Mouse (Mus musculus): ENCODE measurements around the gene Vps45.
"Not testable (repeated sequence)": the region's sequence is repeated elsewhere in the genome, so short reads cannot be mapped to it uniquely, and the experiment has no call there.

Vps45 gene

GRCm38 (mm10) chr3:95997203-95997721 is 61.0 kb downstream of the Vps45 start:
- no peak for DNase-seq (ENCODE audit: low spot score in 2 of 2)

- no peak for DNase-seq (ENCODE audit: low spot score in 2 of 2)
Observed at GRCm38 (mm10) chr3:95996451-95997073, 61.7 kb downstream of the Vps45 start.

- DNase-seq (ENCODE audit: low spot score in 2 of 2): peak; percentile 81 to 83
Observed at GRCm38 (mm10) chr3:95995802-95996428, 62.4 kb downstream of the Vps45 start, which contains the start of gene Plekho1. Gene Plekho1, minus strand, starts transcription at chr3:95996001.

DNA sequence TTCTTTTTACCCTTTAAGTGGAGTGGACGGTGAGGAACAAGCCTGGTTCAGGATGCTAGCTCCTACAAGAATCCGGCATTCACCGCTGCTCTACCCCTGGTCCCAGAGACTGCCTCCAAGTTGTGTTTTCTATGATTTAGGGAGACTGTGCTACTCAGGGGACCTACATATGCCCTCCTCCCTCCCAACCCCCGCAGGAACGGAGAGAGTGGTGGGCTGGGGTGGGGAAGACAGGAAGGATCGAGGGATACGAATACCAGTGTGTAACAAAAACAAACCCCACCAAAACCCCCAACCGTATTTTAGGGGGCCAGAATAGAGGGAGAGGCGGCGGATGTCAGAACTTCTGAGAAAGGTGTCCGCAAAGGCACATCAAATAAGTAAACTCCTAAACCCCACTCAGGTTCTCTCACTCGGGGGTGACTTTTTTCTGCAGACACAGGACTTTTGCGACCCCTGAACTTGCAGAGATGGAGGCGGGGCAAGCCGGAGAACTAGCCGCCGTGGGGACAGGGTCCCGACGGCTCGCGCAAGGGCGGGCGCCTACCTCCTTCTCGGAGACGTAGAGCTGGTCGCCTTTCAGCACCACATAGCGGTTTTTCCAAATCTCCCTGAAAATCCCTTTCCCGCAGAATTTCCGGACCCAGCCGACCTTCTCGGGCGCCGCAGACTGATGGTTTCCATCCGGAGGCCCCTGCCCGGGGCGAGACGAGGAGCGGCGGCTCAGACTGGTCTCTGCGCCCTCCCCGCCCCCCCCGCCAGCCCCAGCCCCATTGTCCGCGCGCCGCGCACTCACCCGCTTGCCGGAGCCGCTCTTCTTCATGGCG is 63.1 kb downstream of the Vps45 start:
- DNase-seq (ENCODE audit: low spot score in 2 of 2): no peak

DNA sequence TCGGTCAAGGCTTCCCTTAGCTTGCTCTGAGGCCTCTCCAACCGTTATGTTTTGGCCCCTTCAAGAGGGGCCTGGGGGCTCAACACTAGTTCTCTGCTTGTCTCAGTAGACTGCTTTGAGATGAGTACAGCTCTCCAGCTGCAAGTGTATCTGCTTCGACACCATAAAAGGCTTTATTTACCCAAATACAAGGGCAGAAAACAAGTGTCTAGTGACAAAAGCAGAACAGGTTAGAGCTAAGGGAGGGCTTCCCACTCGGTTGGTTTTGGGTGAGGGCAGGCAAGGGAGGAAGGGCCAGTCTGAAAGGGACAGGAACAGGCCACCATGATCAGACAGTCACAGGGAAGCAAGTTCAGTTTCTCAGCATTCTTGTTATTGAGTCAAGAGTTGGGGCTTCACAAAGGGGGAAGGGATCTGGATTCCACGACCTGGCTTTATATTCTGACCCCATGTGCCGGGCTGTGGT is 63.9 kb downstream of the Vps45 start:
- no peak for DNase-seq (ENCODE audit: low spot score in 2 of 2)

GRCm38 (mm10) chr3:95993881-95994280 is 64.4 kb downstream of the Vps45 start:
- DNase-seq (ENCODE audit: low spot score in 2 of 2): no peak

- no peak for DNase-seq (ENCODE audit: low spot score in 2 of 2)
Observed at GRCm38 (mm10) chr3:95992990-95993603, 65.2 kb downstream of the Vps45 start.

DNA sequence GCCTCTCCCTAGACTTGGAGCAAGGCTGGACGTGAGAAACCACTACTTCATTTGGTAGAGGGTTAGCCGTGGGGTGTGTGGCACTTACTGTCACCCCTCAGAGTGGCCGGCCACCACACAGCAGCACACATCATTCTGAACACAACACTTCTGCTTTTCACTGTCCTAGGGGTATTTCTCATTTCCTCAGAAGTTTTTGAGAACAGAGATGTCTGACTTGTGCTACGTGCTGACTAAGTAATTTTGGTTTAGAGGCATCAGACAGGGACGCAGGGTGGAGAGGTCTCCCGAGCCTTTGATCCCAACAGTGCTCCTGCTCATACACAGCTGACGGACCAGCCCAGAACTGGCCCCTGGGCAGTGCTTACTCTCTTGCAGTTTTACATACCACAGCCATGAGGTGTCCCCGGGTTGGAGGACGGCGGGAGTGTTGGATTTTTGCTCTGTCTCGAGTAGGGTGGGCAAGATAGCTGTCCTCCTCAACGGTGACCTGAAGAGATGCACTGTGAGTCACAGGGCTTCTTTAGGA is 67.8 kb downstream of the Vps45 start:
- DNase-seq (ENCODE audit: low spot score in 2 of 2): no peak

GRCm38 (mm10) chr3:95988969-95989368 is 69.3 kb downstream of the Vps45 start:
- peak; percentile 68 to 70 for DNase-seq (ENCODE audit: low spot score in 2 of 2)

GRCm38 (mm10) chr3:95988138-95988537 is 70.1 kb downstream of the Vps45 start:
- no peak for DNase-seq (ENCODE audit: low spot score in 2 of 2)

GRCm38 (mm10) chr3:95987386-95988110 is 70.7 kb downstream of the Vps45 start:
- DNase-seq (ENCODE audit: low spot score in 2 of 2): peak in 1 of 2 experiments; percentile 64

GRCm38 (mm10) chr3:95986984-95987383 is 71.3 kb downstream of the Vps45 start:
- DNase-seq (ENCODE audit: low spot score in 2 of 2): no peak

DNA sequence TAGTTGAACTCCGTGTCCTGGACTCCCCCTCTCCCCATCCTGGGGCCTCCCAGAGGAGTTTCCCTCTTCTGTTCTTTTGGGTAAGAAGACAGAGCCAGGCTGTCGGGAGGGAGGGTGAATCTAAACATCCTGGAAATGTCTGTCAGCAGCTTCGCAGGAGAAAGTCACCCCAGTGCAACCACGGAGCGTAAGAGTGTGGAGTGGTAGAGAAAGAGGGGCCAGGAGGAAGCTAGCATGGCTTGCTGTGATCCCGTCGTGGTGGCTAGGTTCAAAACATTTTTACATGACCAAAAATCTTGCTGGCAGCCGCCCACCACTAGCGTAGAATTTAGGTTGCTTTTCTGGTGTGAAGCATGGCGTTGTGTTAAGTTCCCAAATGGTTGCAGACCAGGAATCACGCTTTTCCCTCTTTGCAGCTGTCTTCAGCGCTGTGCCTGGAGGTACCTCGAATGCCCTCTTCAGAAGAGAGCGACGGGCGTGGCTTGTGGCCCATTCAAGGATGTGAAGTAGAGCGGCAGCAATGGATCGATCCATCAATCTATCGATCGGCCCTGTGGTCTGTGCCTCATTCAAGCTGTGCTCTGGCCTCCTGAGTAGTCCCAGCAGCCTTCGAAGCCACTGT is 72.2 kb downstream of the Vps45 start:
- peak; percentile 77 to 86 for DNase-seq (ENCODE audit: low spot score in 2 of 2)

- DNase-seq (ENCODE audit: low spot score in 2 of 2): peak; percentile 82 to 91
Observed at GRCm38 (mm10) chr3:95985209-95986000, 72.9 kb downstream of the Vps45 start.

DNA sequence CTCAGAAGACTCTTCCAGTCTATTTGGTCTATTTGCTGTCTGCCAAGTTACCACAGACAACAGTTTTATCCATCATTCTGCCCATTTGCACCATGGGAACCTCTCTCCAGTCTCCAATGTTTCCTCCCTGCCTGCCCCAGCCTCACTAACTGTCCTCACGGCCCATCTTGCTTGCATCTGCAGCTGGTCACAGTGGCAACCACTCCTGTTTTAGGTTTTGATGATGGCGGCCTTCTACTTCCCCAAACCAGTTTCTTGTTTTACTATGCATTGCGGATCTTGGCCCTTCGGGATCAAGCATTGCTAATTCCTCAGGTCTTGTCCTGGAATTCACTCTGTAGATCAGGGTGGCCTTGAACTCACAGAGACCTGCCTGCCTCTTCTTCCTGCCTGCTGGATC is 76.1 kb downstream of the Vps45 start:
- no peak for DNase-seq (ENCODE audit: low spot score in 2 of 2)

DNA sequence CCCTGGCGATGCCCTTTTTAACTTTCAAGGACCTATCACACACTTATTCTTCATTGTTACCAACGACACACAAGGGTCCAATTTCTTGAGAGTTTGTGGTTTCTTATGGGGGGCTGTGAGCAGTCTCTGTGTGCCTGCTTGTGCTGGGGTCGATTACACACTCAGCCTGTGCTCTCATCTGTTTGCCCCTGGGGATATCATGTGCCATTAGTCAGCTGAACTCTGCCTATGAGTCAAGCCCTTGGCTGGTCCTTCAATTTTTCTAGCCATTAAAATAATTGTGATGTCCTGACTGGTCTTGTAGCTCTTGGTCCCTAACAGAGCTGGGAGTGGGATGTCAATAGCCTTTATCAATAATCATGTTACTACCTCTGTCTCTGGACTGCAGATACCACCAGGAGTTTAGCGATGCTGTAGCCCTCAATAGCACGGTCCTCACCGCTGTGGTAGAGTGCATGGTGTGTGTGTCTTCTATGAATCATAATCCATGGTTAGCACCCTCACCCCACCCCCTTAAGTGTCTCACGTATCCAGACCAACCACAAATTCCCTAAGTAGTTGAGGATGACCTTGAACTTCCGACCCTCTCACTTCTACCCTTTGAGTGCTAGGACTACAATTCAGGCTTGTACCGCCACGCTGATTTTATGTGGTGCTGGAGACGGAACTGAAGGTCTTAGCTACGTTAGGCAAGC is 77.8 kb downstream of the Vps45 start:
- no peak for DNase-seq (ENCODE audit: low spot score in 2 of 2)

DNA sequence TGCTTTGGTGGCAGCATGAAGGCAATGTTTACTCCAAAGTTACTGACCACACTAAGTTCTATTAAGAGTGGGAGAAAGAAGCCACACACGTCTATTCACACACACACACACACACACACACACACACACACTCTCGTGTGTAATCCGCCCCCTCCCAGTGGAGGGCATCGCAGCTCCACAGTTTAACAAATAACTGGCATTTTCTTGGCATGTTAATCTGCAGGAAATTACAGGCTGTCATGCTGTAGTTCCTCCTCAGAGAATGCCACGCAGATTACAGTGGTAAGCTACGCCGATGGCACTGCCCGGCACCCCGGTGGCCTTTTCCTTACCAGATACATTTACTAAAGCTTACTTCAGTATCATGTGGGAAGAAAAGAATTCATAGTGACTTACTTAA is 80.0 kb downstream of the Vps45 start:
- no peak for DNase-seq (ENCODE audit: low spot score in 2 of 2)

DNA sequence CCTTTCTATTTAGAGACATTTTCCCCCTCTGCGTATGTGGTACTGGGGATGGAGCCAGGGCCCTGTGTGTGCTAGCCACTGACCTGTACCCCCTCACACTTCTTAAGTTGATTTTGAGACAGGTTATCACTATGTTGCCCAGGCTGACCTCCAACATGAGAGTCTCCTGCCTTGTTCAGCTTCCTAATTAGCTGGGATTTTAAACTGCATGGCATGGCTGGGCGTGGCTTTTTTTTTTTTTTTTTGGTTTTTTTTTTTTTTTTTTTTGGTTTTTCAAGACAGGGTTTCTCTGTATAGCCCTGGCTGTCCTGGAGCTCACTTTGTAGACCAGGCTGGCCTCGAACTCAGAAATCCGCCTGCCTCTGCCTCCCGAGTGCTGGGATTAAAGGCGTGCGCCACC is 80.7 kb downstream of the Vps45 start:
- DNase-seq (ENCODE audit: low spot score in 2 of 2): not testable (repeated sequence)

- DNase-seq (ENCODE audit: low spot score in 2 of 2): no peak
Observed at GRCm38 (mm10) chr3:95977079-95977478, 81.2 kb downstream of the Vps45 start.

Measured in right cerebral cortex, postnatal 10 days (tissue).